ENCODE assay signal across 14 mouse cellular contexts in genomic region chr3:54420983-54421382, GRCm38 (mm10).
DNase-seq lines count a peak whose midpoint lies in the region; ATAC-seq and TF ChIP-seq lines count a peak whose summit lies in the region.
"Had no signal": no experiment of that assay in that cellular context is flagged by ENCODE, and none has a peak within 500 bp of the region (broad histone marks: within the 10 kb centered on the region; RNA-seq: fewer than 3 reads in every experiment).

No protein-coding gene starts in this region.

- WGBS in hindbrain, embryonic 11.5 days = 76% methylated on average over 6 of the region's 6 CpGs
- 88% methylated on average over 6 of the region's 6 CpGs for WGBS in hindbrain, embryonic 16.5 days
- 68% methylated on average over 6 of the region's 6 CpGs for WGBS in kidney, embryonic 14.5 days
- 50% methylated on average over 6 of the region's 6 CpGs for WGBS in liver, embryonic 16.5 days (ENCODE audit: insufficient replicate concordance)

- no peak for TF ChIP-seq CTCF in embryonic fibroblast, embryonic 13.5 days (IDR thresholded peaks at IDR 0.05; ENCODE audit: borderline replicate concordance, insufficient read depth, low read length)

- H3K36me3 ChIP-seq in hindbrain, embryonic 11.5 days (ENCODE audit: control insufficient read depth, insufficient read depth, low read length) = no peaks in the 10 kb centered on the region
- H3K36me3 ChIP-seq in hindbrain, embryonic 16.5 days (ENCODE audit: control insufficient read depth, insufficient read depth, low read length) = no peaks in the 10 kb centered on the region
- no peaks in the 10 kb centered on the region for H3K36me3 ChIP-seq in kidney, embryonic 14.5 days (ENCODE audit: control insufficient read depth, insufficient read depth, low read length)
- no peaks in the 10 kb centered on the region for H3K36me3 ChIP-seq in liver, embryonic 16.5 days (ENCODE audit: control insufficient read depth, insufficient read depth)
- H3K36me3 ChIP-seq: forebrain, embryonic 15.5 days; midbrain, embryonic 12.5 days; neural tube, embryonic 13.5 days had no signal

- DNase-seq in hindbrain, embryonic 11.5 days (ENCODE audit: low spot score) = peak; percentile 9
- no peak for DNase-seq in adrenal gland, postnatal 10 days
- DNase-seq in spleen, adult 12 weeks (ENCODE audit: low spot score) = no peak
- no peak for DNase-seq in cerebellum, adult 11 months
- DNase-seq: heart, adult 18-20 months; left cerebral cortex, postnatal 4 days; lung, postnatal 14 days had no signal

- H3K27me3 ChIP-seq in hindbrain, embryonic 11.5 days (ENCODE audit: control insufficient read depth, insufficient read depth, low read length) = no peaks in the 10 kb centered on the region
- H3K27me3 ChIP-seq in hindbrain, embryonic 16.5 days (replicated peaks; ENCODE audit: control insufficient read depth, insufficient read depth, low read length) = no peaks in the 10 kb centered on the region
- no peaks in the 10 kb centered on the region for H3K27me3 ChIP-seq in kidney, embryonic 14.5 days (ENCODE audit: control insufficient read depth, insufficient read depth, low read length)
- no peaks in the 10 kb centered on the region for H3K27me3 ChIP-seq in liver, embryonic 16.5 days (ENCODE audit: control insufficient read depth, insufficient read depth, low read depth, low read length)
- H3K27me3 ChIP-seq: forebrain, embryonic 15.5 days; midbrain, embryonic 12.5 days; neural tube, embryonic 13.5 days had no signal

- no peak overlapping the region for H3K27ac ChIP-seq in hindbrain, embryonic 11.5 days (ENCODE audit: low read depth, low read length)
- H3K27ac ChIP-seq in hindbrain, embryonic 16.5 days (ENCODE audit: low read depth, low read length) = no peak overlapping the region
- H3K27ac ChIP-seq in embryonic fibroblast, embryonic 13.5 days (ENCODE audit: insufficient read depth, low read length) = peak overlapping the region; percentile 66
- no peak overlapping the region for H3K27ac ChIP-seq in kidney, embryonic 14.5 days (ENCODE audit: low read depth, low read length)
- no peak overlapping the region for H3K27ac ChIP-seq in liver, embryonic 16.5 days (ENCODE audit: low read length)
- H3K27ac ChIP-seq: forebrain, embryonic 15.5 days; midbrain, embryonic 12.5 days; neural tube, embryonic 13.5 days had no signal

- H3K4me1 ChIP-seq in hindbrain, embryonic 11.5 days (replicated peaks; ENCODE audit: control insufficient read depth, insufficient read depth, low read length) = no peaks in the 10 kb centered on the region
- no peaks in the 10 kb centered on the region; the same call in 1 of the 2 replicates for H3K4me1 ChIP-seq in hindbrain, embryonic 16.5 days (ENCODE audit: control insufficient read depth, insufficient read depth, low read depth, low read length)
- H3K4me1 ChIP-seq in embryonic fibroblast, embryonic 13.5 days (ENCODE audit: control insufficient read depth, insufficient read depth, low read length) = no peaks in the 10 kb centered on the region
- H3K4me1 ChIP-seq in kidney, embryonic 14.5 days (ENCODE audit: control insufficient read depth, insufficient read depth, low read length) = 0 out of 2 replicates have a peak, but pooled peaks cover 11% of the 10 kb centered on the region
- H3K4me1 ChIP-seq in liver, embryonic 16.5 days (ENCODE audit: control insufficient read depth, low read depth, low read length) = no peaks in the 10 kb centered on the region
- H3K4me1 ChIP-seq: forebrain, embryonic 15.5 days; neural tube, embryonic 13.5 days had no signal

- H3K4me2 ChIP-seq in hindbrain, embryonic 11.5 days (replicated peaks; ENCODE audit: low read depth, low read length) = no peak overlapping the region
- no peak overlapping the region for H3K4me2 ChIP-seq in hindbrain, embryonic 16.5 days (ENCODE audit: low read length)
- no peak overlapping the region for H3K4me2 ChIP-seq in kidney, embryonic 14.5 days (replicated peaks; ENCODE audit: low read depth, low read length)
- no peak overlapping the region for H3K4me2 ChIP-seq in liver, embryonic 16.5 days (ENCODE audit: low read depth, low read length)
- H3K4me2 ChIP-seq: forebrain, embryonic 15.5 days; midbrain, embryonic 12.5 days; neural tube, embryonic 13.5 days had no signal

- no peak for ATAC-seq in hindbrain, embryonic 11.5 days (ENCODE audit: low FRiP score)
- ATAC-seq in hindbrain, embryonic 16.5 days = no peak
- peak; percentile 75 for ATAC-seq in kidney, embryonic 14.5 days (ENCODE audit: low FRiP score, low TSS enrichment)
- ATAC-seq in liver, embryonic 16.5 days (ENCODE audit: low read depth) = peak; percentile 67
- ATAC-seq: forebrain, embryonic 15.5 days had no signal

- H3K9ac ChIP-seq in hindbrain, embryonic 11.5 days (ENCODE audit: low read depth, low read length) = no peak overlapping the region
- no peak overlapping the region for H3K9ac ChIP-seq in hindbrain, embryonic 16.5 days (ENCODE audit: low read depth, low read length)
- H3K9ac ChIP-seq in kidney, embryonic 14.5 days (ENCODE audit: low read depth, low read length) = no peak overlapping the region
- no peak overlapping the region for H3K9ac ChIP-seq in liver, embryonic 16.5 days (ENCODE audit: low read depth, low read length)
- H3K9ac ChIP-seq: forebrain, embryonic 15.5 days; midbrain, embryonic 12.5 days; neural tube, embryonic 13.5 days had no signal

- H3K9me3 ChIP-seq in hindbrain, embryonic 11.5 days (ENCODE audit: control insufficient read depth, low read length) = no peaks in the 10 kb centered on the region
- no peaks in the 10 kb centered on the region; the same call in 1 of the 2 replicates for H3K9me3 ChIP-seq in hindbrain, embryonic 16.5 days (ENCODE audit: control insufficient read depth, low read length)
- no peaks in the 10 kb centered on the region for H3K9me3 ChIP-seq in kidney, embryonic 14.5 days (ENCODE audit: control insufficient read depth, low read length)
- H3K9me3 ChIP-seq in liver, embryonic 16.5 days (replicated peaks; ENCODE audit: control insufficient read depth, low read length) = no peaks in the 10 kb centered on the region
- H3K9me3 ChIP-seq: forebrain, embryonic 15.5 days; midbrain, embryonic 12.5 days; neural tube, embryonic 13.5 days had no signal

- H3K4me3 ChIP-seq in hindbrain, embryonic 11.5 days (ENCODE audit: low read depth, low read length) = no peak overlapping the region
- H3K4me3 ChIP-seq in hindbrain, embryonic 16.5 days (ENCODE audit: low read length) = no peak overlapping the region
- H3K4me3 ChIP-seq in embryonic fibroblast, embryonic 13.5 days (ENCODE audit: insufficient read depth, low read length) = no peak overlapping the region
- no peak overlapping the region for H3K4me3 ChIP-seq in kidney, embryonic 14.5 days (ENCODE audit: low read length)
- H3K4me3 ChIP-seq in liver, embryonic 16.5 days (ENCODE audit: low read depth, low read length) = no peak overlapping the region
- H3K4me3 ChIP-seq: forebrain, embryonic 15.5 days; midbrain, embryonic 12.5 days; neural tube, embryonic 13.5 days had no signal

- TF ChIP-seq POLR2A in embryonic fibroblast, embryonic 13.5 days (IDR thresholded peaks at IDR 0.05; ENCODE audit: low read depth, low read length) = no peak

Comparison
In these comparisons a context has a peak if more than half of its experiments do, and no peak if none do; other contexts are left out.
1. ATAC-seq: peak in kidney, embryonic 14.5 days (single experiment) and liver, embryonic 16.5 days (single experiment); none in hindbrain, embryonic 11.5 days (single experiment) and hindbrain, embryonic 16.5 days (single experiment).